Mouse (Mus musculus) ES-Bruce4 (cell line): ENCODE results near the gene Slc35a3.

Experiments used
- CTCF ChIP-seq: IDR thresholded peaks from one replicate; pipeline ENCODE4 v1.8.1; 2011; ENCODE audit warnings: low read depth, low read length
- EP300 ChIP-seq: IDR thresholded peaks from 2 replicates; pipeline ENCODE4 v1.6.1; 2011; ENCODE audit warnings: low read depth, low read length; ENCODE audit not compliant: insufficient read depth

- TF ChIP-seq CTCF, result no peak
- TF ChIP-seq EP300, result no peak
Measured at GRCm38 (mm10) chr3:116701601-116702000, 11.0 kb downstream of the Slc35a3 start.
